Mouse (Mus musculus) layer of hippocampus, adult 18-20 months (tissue): ENCODE results near the gene Btbd35f8. TPM values are rescaled to one million over a fixed set of nuclear protein-coding genes. Genes with fewer than 3 reads are reported as not detected.
"Not testable (repeated sequence)": the region's sequence is repeated elsewhere in the genome, so short reads cannot be mapped to it uniquely, and the experiment has no call there.

ENCODE experiments used
- DNase-seq, 2 experiments: peaks; one replicate each; pipeline ENCODE4 v3.0.0; 2022; ENCODE audit warnings: low spot score in 2 of 2
- long read RNA-seq: library from polyadenylated mRNA; stranded (forward); transcript quantifications from one replicate; pipeline ENCODE4 v2.0.0, GENCODE M21; 2021
- total RNA-seq, 2 experiments: library from RNA; stranded (reverse); gene quantifications; 2 replicates each; pipeline ENCODE4 v1.2.3; 2021

Btbd35f8 gene
- total RNA-seq: not detected
- long read RNA-seq: 0 reads

GRCm38 (mm10) chrX:34450224-34450623 lies at the start of gene Btbd35f8:
Gene Btbd35f8, plus strand, starts transcription at chrX:34450524.
- not testable (repeated sequence) for DNase-seq

Other genes with a start within 250 kb of the Btbd35f8 start
- gene Spin2g, start 211.8 kb upstream of the Btbd35f8 start, total RNA-seq: not detected